Mouse (Mus musculus) MEL (cell line): ENCODE measurements around the gene Celf2. TPM values are rescaled to one million over a fixed set of nuclear protein-coding genes. Genes with fewer than 3 reads are reported as not detected.
A peak's percentile ranks its signal among the peaks of the same experiment; 100 is the strongest.

Experiments
- DNase-seq: peaks from one replicate; pipeline ENCODE4 v3.0.0; 2011; ENCODE audit warnings: low read depth, low spot score
- H3K27ac ChIP-seq: 2 replicates; pipeline ENCODE4 v1.5.1; 2012; ENCODE audit warnings: low read depth, mild to moderate bottlenecking, control low read depth, low read length, moderate library complexity; ENCODE audit not compliant: control insufficient read depth
- H3K27me3 ChIP-seq, 2 experiments: fragments of 150-350 bp in 1 of 2; sonication (generic) in 1 of 2; 2 replicates each; pipeline ENCODE4 v1.6.1; 2012; ENCODE audit warnings: low read length in 2 of 2, mild to moderate bottlenecking in 2 of 2, improper control_type of control experiment in 1 of 2, moderate library complexity in 1 of 2; ENCODE audit not compliant: insufficient read depth in 2 of 2, control insufficient read depth in 1 of 2
- H3K36me3 ChIP-seq, 2 experiments: 2 replicates each; pipeline ENCODE4 v1.6.1; 2012 to 2014; ENCODE audit warnings: low read length in 2 of 2, improper control_type of control experiment in 1 of 2, inconsistent platforms in 1 of 2, mild to moderate bottlenecking in 1 of 2; ENCODE audit not compliant: insufficient read depth in 2 of 2, control insufficient read depth in 1 of 2
- H3K4me1 ChIP-seq, 2 experiments: fragments of 150-350 bp in 1 of 2; sonication (generic) in 1 of 2; 2 replicates each; pipeline ENCODE4 v1.6.1; 2012; ENCODE audit warnings: low read length in 2 of 2, improper control_type of control experiment in 1 of 2, mild to moderate bottlenecking in 1 of 2; ENCODE audit not compliant: insufficient read depth in 2 of 2, control insufficient read depth in 1 of 2
- H3K4me3 ChIP-seq, 2 experiments: fragments of 150-350 bp in 1 of 2; sonication (generic) in 1 of 2; 2 replicates each; pipeline ENCODE4 v1.5.1; 2012; ENCODE audit warnings: low read depth in 2 of 2, low read length in 2 of 2, mild to moderate bottlenecking in 2 of 2, moderate library complexity in 2 of 2, control low read depth in 1 of 2, improper control_type of control experiment in 1 of 2; ENCODE audit not compliant: control insufficient read depth in 1 of 2, insufficient read depth in 1 of 2
- H3K79me2 ChIP-seq: 2 replicates; pipeline ENCODE4 v1.6.1; 2012; ENCODE audit warnings: mild to moderate bottlenecking, low read length, moderate library complexity; ENCODE audit not compliant: control insufficient read depth, poor library complexity, insufficient read depth
- H3K9ac ChIP-seq: 2 replicates; pipeline ENCODE4 v1.6.1; 2012; ENCODE audit warnings: low read depth, mild to moderate bottlenecking, control low read depth, low read length, moderate library complexity; ENCODE audit not compliant: control insufficient read depth, poor library complexity, severe bottlenecking
- H3K9me3 ChIP-seq: fragments of 150-350 bp; sonication (generic); replicated peaks from 2 replicates; pipeline ENCODE4 v1.6.1; 2012; ENCODE audit warnings: mild to moderate bottlenecking, low read length, improper control_type of control experiment, moderate library complexity; ENCODE audit not compliant: insufficient read depth
- CHD1 ChIP-seq: IDR thresholded peaks from 2 replicates; pipeline ENCODE4 v1.6.1; 2012; ENCODE audit warnings: low read depth, mild to moderate bottlenecking, inconsistent platforms, low read length, improper control_type of control experiment
- ELF1 ChIP-seq: IDR thresholded peaks from 2 replicates; pipeline ENCODE4 v1.6.1; 2014; ENCODE audit warnings: low read depth, mild to moderate bottlenecking, inconsistent platforms, low read length, improper control_type of control experiment, moderate library complexity
- GABPA ChIP-seq: IDR thresholded peaks from 2 replicates; pipeline ENCODE4 v1.6.1; 2012; ENCODE audit warnings: low read depth, mild to moderate bottlenecking, inconsistent platforms, low read length, improper control_type of control experiment, moderate library complexity
- HCFC1 ChIP-seq: IDR thresholded peaks from 2 replicates; pipeline ENCODE4 v1.6.1; 2012; ENCODE audit warnings: low read depth, mild to moderate bottlenecking, inconsistent platforms, low read length, improper control_type of control experiment, moderate library complexity
- JUND ChIP-seq: IDR thresholded peaks from 2 replicates; pipeline ENCODE4 v1.6.1; 2011; ENCODE audit warnings: low read depth, mild to moderate bottlenecking, improper control_type of control experiment, low read length
- MAX ChIP-seq: IDR thresholded peaks from 2 replicates; pipeline ENCODE4 v1.6.1; 2011; ENCODE audit warnings: low read length, improper control_type of control experiment
- MAZ ChIP-seq: IDR thresholded peaks from 2 replicates; pipeline ENCODE4 v1.6.1; 2012; ENCODE audit warnings: low read depth, mild to moderate bottlenecking, inconsistent platforms, low read length, improper control_type of control experiment
- MYC ChIP-seq: IDR thresholded peaks from 2 replicates; pipeline ENCODE4 v1.6.1; 2011; ENCODE audit warnings: low read depth, mild to moderate bottlenecking, low read length, improper control_type of control experiment, moderate library complexity
- POLR2A ChIP-seq, 2 experiments: IDR thresholded peaks; 2 replicates each; pipeline ENCODE4 v1.6.1; 2011 to 2012; ENCODE audit warnings: low read length in 2 of 2, mild to moderate bottlenecking in 2 of 2, control low read depth in 1 of 2, improper control_type of control experiment in 1 of 2, low read depth in 1 of 2, moderate library complexity in 1 of 2; ENCODE audit not compliant: control insufficient read depth in 1 of 2, insufficient read depth in 1 of 2, poor library complexity in 1 of 2
- RCOR1 ChIP-seq: IDR thresholded peaks from 2 replicates; pipeline ENCODE4 v1.6.1; 2012; ENCODE audit warnings: low read depth, mild to moderate bottlenecking, inconsistent platforms, low read length, improper control_type of control experiment
- SIN3A ChIP-seq: IDR thresholded peaks from 2 replicates; pipeline ENCODE4 v1.6.1; 2012; ENCODE audit warnings: low read length, improper control_type of control experiment, inconsistent platforms
- SMC3 ChIP-seq: IDR thresholded peaks from 2 replicates; pipeline ENCODE4 v1.6.1; 2011; ENCODE audit warnings: low read depth, low read length, improper control_type of control experiment
- TAL1 ChIP-seq: IDR thresholded peaks from 2 replicates; pipeline ENCODE4 v1.6.1; 2012; ENCODE audit warnings: mild to moderate bottlenecking, inconsistent platforms, low read length, moderate library complexity, mixed read lengths
- TBP ChIP-seq: IDR thresholded peaks from 2 replicates; pipeline ENCODE4 v1.8.0; 2011; ENCODE audit warnings: low read depth, low read length, improper control_type of control experiment
- TCF12 ChIP-seq: IDR thresholded peaks from 2 replicates; pipeline ENCODE4 v1.6.1; 2014; ENCODE audit warnings: low read depth, mild to moderate bottlenecking, inconsistent platforms, low read length, improper control_type of control experiment, moderate library complexity
- USF1 ChIP-seq: IDR thresholded peaks from 2 replicates; pipeline ENCODE4 v1.6.1; 2014; ENCODE audit warnings: low read depth, mild to moderate bottlenecking, inconsistent platforms, low read length, improper control_type of control experiment, moderate library complexity
- USF2 ChIP-seq, 2 experiments: IDR thresholded peaks; 2 replicates each; pipeline ENCODE4 v1.6.1; 2011 to 2012; ENCODE audit warnings: improper control_type of control experiment in 2 of 2, low read length in 2 of 2, borderline replicate concordance in 1 of 2, inconsistent platforms in 1 of 2, low read depth in 1 of 2, mild to moderate bottlenecking in 1 of 2; ENCODE audit not compliant: insufficient read depth in 1 of 2
- ZNF384 ChIP-seq: IDR thresholded peaks from 2 replicates; pipeline ENCODE4 v1.6.1; 2012; ENCODE audit warnings: low read depth, mild to moderate bottlenecking, inconsistent platforms, low read length, improper control_type of control experiment
- polyA plus RNA-seq, 2 experiments: library from polyadenylated mRNA; stranded (reverse) in 1 of 2; unstranded in 1 of 2; fragments of >175 nt in 1 of 2; fragments of >200 nt in 1 of 2; gene quantifications; 2 replicates each; pipeline versions ENCODE4 v1.2.1 to v1.2.4; 2012; ENCODE audit warnings: low replicate concordance in 2 of 2, low read depth in 1 of 2; ENCODE audit not compliant: insufficient read length in 2 of 2, insufficient read depth in 1 of 2, missing spikeins in 1 of 2
- total RNA-seq: library from RNA; depleted of rRNA; stranded (reverse); fragments of 300-350 nt; gene quantifications from 2 replicates; pipeline ENCODE4 v1.2.3, GENCODE M21; 2012

Celf2 gene
- total and polyA plus RNA-seq, 3 experiments = 8.9 to 16.7 TPM; not detected in 1

DNA sequence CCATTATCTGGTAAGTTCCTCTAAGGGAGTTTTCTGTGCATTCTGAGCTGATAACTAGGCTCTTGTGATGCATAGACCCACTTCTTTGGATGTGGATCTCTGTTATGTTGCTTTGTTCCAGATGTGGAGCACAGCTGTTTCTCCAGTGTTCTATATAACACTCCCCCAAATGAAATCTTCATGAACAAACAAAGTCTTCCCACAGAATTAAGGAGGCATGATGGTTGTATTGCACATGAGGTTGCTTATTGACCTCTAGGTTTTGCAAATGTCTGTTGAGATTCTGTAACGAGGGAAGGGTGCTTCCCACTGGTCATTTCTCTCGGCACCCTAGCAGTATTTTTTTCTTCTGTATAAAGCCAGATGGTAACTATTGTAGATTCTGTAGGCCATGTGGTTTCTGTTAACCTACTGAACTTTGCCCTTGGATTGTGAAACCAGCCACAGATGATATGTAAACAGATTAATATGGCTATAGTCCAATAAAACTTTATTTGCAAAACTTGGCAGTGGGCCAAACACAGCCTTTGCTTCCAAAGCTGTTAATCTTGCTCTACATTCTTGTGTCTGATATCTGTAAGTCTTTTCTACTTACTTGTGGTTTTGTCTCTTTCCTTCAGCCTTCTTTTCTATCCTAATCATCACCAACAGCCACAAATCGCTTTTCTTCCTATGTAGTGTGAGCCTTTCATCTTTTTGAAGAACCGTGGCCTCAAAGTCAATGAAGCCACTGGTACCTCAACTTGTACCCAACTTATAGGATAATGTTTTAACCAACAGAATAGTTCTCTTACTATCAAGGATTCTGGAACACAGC is 263.2 kb downstream of the Celf2 start:
- H3K79me2 ChIP-seq = no peaks in the 10 kb centered on the region
- TF ChIP-seq MYC (no peak), POLR2A (IDR thresholded peaks at IDR 0.05; ENCODE audit: control insufficient read depth in 1 of 2, insufficient read depth in 1 of 2, low read depth in 1 of 2, low read length in 2 of 2, poor library complexity in 1 of 2) (no peak), SMC3 (no peak), HCFC1 (no peak), USF1 (no peak), TCF12 (no peak), MAX (no peak)
- TF ChIP-seq, all 39 proteins: peak for 0
- H3K4me1 ChIP-seq = no peaks in the 10 kb centered on the region
- no peak overlapping the region for H3K27ac ChIP-seq
- H3K9ac ChIP-seq = no peak overlapping the region
- no peaks in the 10 kb centered on the region for H3K27me3 ChIP-seq
- H3K9me3 ChIP-seq = no peaks in the 10 kb centered on the region
- H3K4me3 ChIP-seq = no peak overlapping the region
- no peaks in the 10 kb centered on the region for H3K36me3 ChIP-seq
- peak; percentile 19 for DNase-seq

DNA sequence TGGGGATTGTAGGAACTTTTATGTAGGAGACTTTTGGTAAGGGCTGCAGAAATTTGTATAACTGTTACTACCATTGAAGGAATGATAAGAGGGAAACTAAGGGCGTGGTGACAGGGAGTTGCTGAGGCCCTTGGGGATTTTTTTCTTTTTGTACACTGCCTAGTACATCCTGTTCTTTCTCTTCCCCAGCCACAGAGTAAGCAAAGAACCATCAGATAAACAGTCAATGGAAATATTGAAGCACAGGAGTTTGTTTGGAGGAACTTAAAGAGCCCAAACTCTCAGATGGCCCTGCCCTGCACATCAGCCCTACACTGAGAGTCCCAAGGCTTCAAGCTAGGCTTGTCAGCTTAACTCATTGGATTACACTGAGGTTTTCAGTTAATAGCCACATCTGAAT is 267.2 kb downstream of the Celf2 start:
- H3K27me3 ChIP-seq = no peaks in the 10 kb centered on the region
- TF ChIP-seq CHD1 (no peak), SIN3A (no peak), RCOR1 (no peak), MAZ (no peak), ZNF384 (no peak), TBP (no peak), USF2 (IDR thresholded peaks at IDR 0.05; ENCODE audit: borderline replicate concordance in 1 of 2, insufficient read depth in 1 of 2, low read depth in 1 of 2, low read length in 2 of 2) (no peak), USF1 (no peak), ELF1 (no peak), GABPA (no peak), SMC3 (no peak), TAL1 (no peak), JUND (no peak)
- no peaks in the 10 kb centered on the region for H3K9me3 ChIP-seq
- no peaks in the 10 kb centered on the region for H3K4me1 ChIP-seq
- H3K4me3 ChIP-seq = no peak overlapping the region
- H3K9ac ChIP-seq = no peak overlapping the region
- no peaks in the 10 kb centered on the region for H3K79me2 ChIP-seq
- DNase-seq = no peak
- no peaks in the 10 kb centered on the region for H3K36me3 ChIP-seq
- H3K27ac ChIP-seq = no peak overlapping the region
